Comparison of ENCODE assay signal across 8 mouse cellular contexts in the genomic region with DNA sequence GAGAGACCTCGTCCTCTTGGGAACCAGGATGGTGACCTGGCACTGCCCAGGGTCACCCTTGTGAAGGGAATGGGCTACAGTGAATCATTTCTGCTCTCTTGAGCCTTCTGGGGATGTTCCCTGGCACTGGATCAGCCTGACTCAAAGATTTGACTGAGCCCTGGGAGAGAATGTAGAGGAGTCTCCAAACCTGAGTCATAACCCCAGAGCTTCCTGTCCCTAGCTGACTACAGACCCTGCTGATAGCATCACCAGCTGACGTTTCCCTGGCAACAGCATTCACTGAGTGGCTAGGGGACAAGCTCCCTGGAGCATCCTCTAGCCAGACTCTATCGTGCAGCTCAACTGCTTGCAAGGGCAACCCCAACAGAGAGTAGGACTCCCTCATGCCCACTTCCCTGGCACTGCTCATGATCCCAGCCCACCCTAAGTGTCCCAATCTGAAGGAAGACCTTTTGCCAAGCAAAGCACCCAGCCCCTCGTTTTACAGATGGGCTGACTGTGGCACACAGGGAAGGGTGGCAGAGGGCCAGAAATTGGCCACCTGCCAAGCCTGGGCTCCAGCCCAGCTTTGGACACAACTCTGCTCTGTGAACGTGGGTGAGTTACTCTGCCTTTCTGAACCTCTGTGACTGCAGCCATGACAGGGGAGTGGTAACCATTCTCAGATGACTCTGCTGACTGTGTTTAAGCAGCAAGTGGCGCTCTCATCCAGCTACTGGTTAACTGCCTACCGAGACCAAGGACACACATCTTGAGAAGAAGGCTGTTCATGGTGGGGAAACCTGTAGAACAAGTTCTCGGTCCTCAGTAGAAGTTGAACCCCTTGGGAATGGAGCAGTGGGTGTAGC. TPM values are rescaled to one million over a fixed set of nuclear protein-coding genes. Genes with fewer than 3 reads are reported as not detected.
A peak's percentile ranks its signal among the peaks of the same experiment; 100 is the strongest.
DNase-seq lines count a peak whose midpoint lies in the region; ATAC-seq and TF ChIP-seq lines count a peak whose summit lies in the region.

No protein-coding gene starts in this region.

- no peaks in the 10 kb centered on the region for H3K36me3 ChIP-seq in embryonic facial prominence, embryonic 11.5 days (replicated peaks; ENCODE audit: control insufficient read depth, insufficient read depth, low read depth, low read length)
- H3K36me3 ChIP-seq in embryonic facial prominence, embryonic 10.5 days (replicated peaks) = no peaks in the 10 kb centered on the region
- H3K36me3 ChIP-seq in forebrain, postnatal 0 days (ENCODE audit: insufficient read depth) = no peaks in the 10 kb centered on the region
- H3K36me3 ChIP-seq in kidney, embryonic 16.5 days (ENCODE audit: insufficient read depth, low read length) = no peaks in the 10 kb centered on the region
- no peaks in the 10 kb centered on the region for H3K36me3 ChIP-seq in myocyte (ENCODE audit: control insufficient read depth, insufficient read depth)

- no peak overlapping the region for H3K27ac ChIP-seq in embryonic facial prominence, embryonic 11.5 days (replicated peaks; ENCODE audit: low read depth, low read length)
- H3K27ac ChIP-seq in embryonic facial prominence, embryonic 10.5 days (replicated peaks) = no peak overlapping the region; the same call in 1 of the 2 replicates
- H3K27ac ChIP-seq in forebrain, postnatal 0 days (ENCODE audit: low read depth, low read length) = no peak overlapping the region
- peak overlapping the region; percentile 57; the same call in 1 of the 2 replicates for H3K27ac ChIP-seq in kidney, embryonic 16.5 days (ENCODE audit: low read length)

- no peak overlapping the region for H3K4me2 ChIP-seq in embryonic facial prominence, embryonic 11.5 days (ENCODE audit: low read depth, low read length)
- no peak overlapping the region for H3K4me2 ChIP-seq in forebrain, postnatal 0 days (ENCODE audit: low read depth)
- H3K4me2 ChIP-seq in kidney, embryonic 16.5 days (replicated peaks; ENCODE audit: low read depth, low read length) = no peak overlapping the region
- H3K4me2 ChIP-seq in myocyte (ENCODE audit: low read depth) = peak overlapping the region; percentile 34

- WGBS in embryonic facial prominence, embryonic 11.5 days = 57% methylated on average over 8 of the region's 8 CpGs
- 57% methylated on average over 8 of the region's 8 CpGs for WGBS in embryonic facial prominence, embryonic 10.5 days
- WGBS in forebrain, postnatal 0 days = 40% methylated on average over 8 of the region's 8 CpGs
- WGBS in kidney, embryonic 16.5 days = 55% methylated on average over 8 of the region's 8 CpGs

- no peaks in the 10 kb centered on the region for H3K27me3 ChIP-seq in embryonic facial prominence, embryonic 11.5 days (ENCODE audit: control insufficient read depth, insufficient read depth, low read length)
- H3K27me3 ChIP-seq in embryonic facial prominence, embryonic 10.5 days (replicated peaks; ENCODE audit: low read depth, poor library complexity, severe bottlenecking) = no peaks in the 10 kb centered on the region
- H3K27me3 ChIP-seq in forebrain, postnatal 0 days (ENCODE audit: insufficient read depth, low read length) = no peaks in the 10 kb centered on the region
- H3K27me3 ChIP-seq in kidney, embryonic 16.5 days (ENCODE audit: insufficient read depth, low read length) = no peaks in the 10 kb centered on the region
- H3K27me3 ChIP-seq in myocyte (ENCODE audit: control insufficient read depth, insufficient read depth, insufficient read length) = no peaks in the 10 kb centered on the region

- TF ChIP-seq CTCF in forebrain, postnatal 0 days (IDR thresholded peaks at IDR 0.05; ENCODE audit: low read depth) = no peak

- H3K4me3 ChIP-seq in embryonic facial prominence, embryonic 11.5 days (ENCODE audit: low read depth, low read length) = no peak overlapping the region
- no peak overlapping the region for H3K4me3 ChIP-seq in embryonic facial prominence, embryonic 10.5 days
- no peak overlapping the region for H3K4me3 ChIP-seq in forebrain, postnatal 0 days (ENCODE audit: low read depth, low read length)
- no peak overlapping the region for H3K4me3 ChIP-seq in kidney, embryonic 16.5 days (ENCODE audit: low read length)
- H3K4me3 ChIP-seq in myocyte = no peak overlapping the region

- TF ChIP-seq POLR2A in myocyte (IDR thresholded peaks at IDR 0.05; ENCODE audit: insufficient read length, low read depth) = no peak

- peaks cover 2% of the 10 kb centered on the region for H3K4me1 ChIP-seq in embryonic facial prominence, embryonic 11.5 days (ENCODE audit: control insufficient read depth, insufficient read depth, low read length)
- peaks cover 32% of the 10 kb centered on the region for H3K4me1 ChIP-seq in embryonic facial prominence, embryonic 10.5 days
- no peaks in the 10 kb centered on the region for H3K4me1 ChIP-seq in forebrain, postnatal 0 days (ENCODE audit: insufficient read depth)
- peaks cover 18% of the 10 kb centered on the region for H3K4me1 ChIP-seq in kidney, embryonic 16.5 days (ENCODE audit: insufficient read depth, low read length)

- ATAC-seq in embryonic facial prominence, embryonic 11.5 days (replicated peaks; ENCODE audit: insufficient number of reproducible peaks, low FRiP score, low TSS enrichment, low read depth) = no peak
- peak; percentile 67 for ATAC-seq in forebrain, postnatal 0 days
- ATAC-seq in kidney, embryonic 16.5 days (ENCODE audit: low FRiP score, low TSS enrichment) = peak; percentile 65

- H3K9ac ChIP-seq in embryonic facial prominence, embryonic 11.5 days (replicated peaks; ENCODE audit: low read length) = no peak overlapping the region
- H3K9ac ChIP-seq in forebrain, postnatal 0 days = no peak overlapping the region
- H3K9ac ChIP-seq in kidney, embryonic 16.5 days (replicated peaks; ENCODE audit: low read length) = no peak overlapping the region

- H3K9me3 ChIP-seq in embryonic facial prominence, embryonic 11.5 days (replicated peaks; ENCODE audit: control insufficient read depth, low read length) = no peaks in the 10 kb centered on the region
- H3K9me3 ChIP-seq in embryonic facial prominence, embryonic 10.5 days = no peaks in the 10 kb centered on the region
- H3K9me3 ChIP-seq in forebrain, postnatal 0 days (ENCODE audit: low read length) = no peaks in the 10 kb centered on the region
- H3K9me3 ChIP-seq in kidney, embryonic 16.5 days (ENCODE audit: low read length) = no peaks in the 10 kb centered on the region

- H3K79me2 ChIP-seq in myocyte (ENCODE audit: control insufficient read depth, insufficient read depth) = no peaks in the 10 kb centered on the region

- H3ac ChIP-seq in myocyte (ENCODE audit: control insufficient read depth, insufficient read length) = no peak overlapping the region

- peak; percentile 10 for DNase-seq in embryonic facial prominence, embryonic 11.5 days (ENCODE audit: low spot score)
- DNase-seq in embryonic facial prominence, embryonic 10.5 days (ENCODE audit: low spot score) = no peak
- peak; percentile 72 for DNase-seq in urinary bladder, postnatal 14 days (ENCODE audit: low spot score)
- no peak for DNase-seq in urinary bladder, adult 2 months (ENCODE audit: low spot score)
- DNase-seq in forebrain, postnatal 0 days = peak; percentile 42
- no peak for DNase-seq in yolk sac, embryonic 10.5 days (ENCODE audit: low spot score)

TF ChIP-seq in myocyte, 11 proteins besides CTCF, POLR2A, EP300 and RAD21 (continues in another document):
- TF ChIP-seq MYOD1 (IDR thresholded peaks at IDR 0.05; ENCODE audit: control insufficient read depth in 1 of 3, insufficient read length in 2 of 3, low read depth in 2 of 3) = no peak
- TF ChIP-seq CEBPB (IDR thresholded peaks at IDR 0.05; ENCODE audit: insufficient read depth, poor library complexity, severe bottlenecking) = no peak
- TF ChIP-seq TCF3 (IDR thresholded peaks at IDR 0.05; ENCODE audit: insufficient read length, low read depth) = no peak

RNA-seq across cellular contexts. Expression of gene Mapkapk3, which starts 10.9 kb away (rescaled TPM):
- 3.7 and 4.1 TPM in 2 replicates for polyA plus RNA-seq in embryonic facial prominence, embryonic 11.5 days (2014; fragmentation: Nextera tagmentation; extraction: Ambion mirVana)
- polyA plus RNA-seq in embryonic facial prominence, embryonic 10.5 days (2016; fragmentation: Nextera tagmentation; extraction: Ambion mirVana) = 4.9 and 5.1 TPM in 2 replicates
- polyA plus RNA-seq in urinary bladder, adult 2 months (2012; rRNA removed) = 50.7 and 54.4 TPM in 2 replicates
- total RNA-seq in forebrain, postnatal 0 days (2014; rRNA removed) = 1.5 and 1.6 TPM in 2 replicates
- polyA plus RNA-seq in forebrain, postnatal 0 days (2015; fragmentation: Nextera tagmentation; extraction: Ambion mirVana) = 1.2 and 1.5 TPM in 2 replicates
- 9.4 and 11.3 TPM in 2 replicates for polyA plus RNA-seq in kidney, embryonic 16.5 days (2015; fragmentation: Nextera tagmentation; extraction: Ambion mirVana)
- 3.9 TPM for polyA plus RNA-seq in myocyte (2012; fragmentation: generic; extraction: Trizol)

RNA-seq across cellular contexts. Expression of gene Cish, which starts 17.1 kb away (rescaled TPM):
- polyA plus RNA-seq in embryonic facial prominence, embryonic 11.5 days (2014; fragmentation: Nextera tagmentation; extraction: Ambion mirVana) = 3.4 and 3.7 TPM in 2 replicates
- polyA plus RNA-seq in embryonic facial prominence, embryonic 10.5 days (2016; fragmentation: Nextera tagmentation; extraction: Ambion mirVana) = 6.7 and 7.2 TPM in 2 replicates
- polyA plus RNA-seq in urinary bladder, adult 2 months (2012; rRNA removed) = 11.7 and 14.7 TPM in 2 replicates
- 2.7 and 4.0 TPM in 2 replicates for total RNA-seq in forebrain, postnatal 0 days (2014; rRNA removed)
- 11.2 and 12.2 TPM in 2 replicates for polyA plus RNA-seq in forebrain, postnatal 0 days (2015; fragmentation: Nextera tagmentation; extraction: Ambion mirVana)
- polyA plus RNA-seq in kidney, embryonic 16.5 days (2015; fragmentation: Nextera tagmentation; extraction: Ambion mirVana) = 19.5 and 19.9 TPM in 2 replicates
- polyA plus RNA-seq in myocyte (2012; fragmentation: generic; extraction: Trizol) = 0.64 TPM

RNA-seq across cellular contexts. Expression of gene Dock3, which starts 47.0 kb away (rescaled TPM):
- 0.46 and 2.2 TPM in 2 replicates for polyA plus RNA-seq in embryonic facial prominence, embryonic 11.5 days (2014; fragmentation: Nextera tagmentation; extraction: Ambion mirVana)
- polyA plus RNA-seq in embryonic facial prominence, embryonic 10.5 days (2016; fragmentation: Nextera tagmentation; extraction: Ambion mirVana) = 1.3 and 1.7 TPM in 2 replicates
- polyA plus RNA-seq in urinary bladder, adult 2 months (2012; rRNA removed) = 10.5 and 17.1 TPM in 2 replicates
- total RNA-seq in forebrain, postnatal 0 days (2014; rRNA removed) = 53.7 and 57.0 TPM in 2 replicates
- polyA plus RNA-seq in forebrain, postnatal 0 days (2015; fragmentation: Nextera tagmentation; extraction: Ambion mirVana) = 13.8 and 21.3 TPM in 2 replicates
- polyA plus RNA-seq in kidney, embryonic 16.5 days (2015; fragmentation: Nextera tagmentation; extraction: Ambion mirVana) = 0.17 and 0.69 TPM in 2 replicates
- 0.40 TPM for polyA plus RNA-seq in myocyte (2012; fragmentation: generic; extraction: Trizol)

RNA-seq across cellular contexts. Expression of gene Hemk1, which starts 59.4 kb away (rescaled TPM):
- 8.2 and 11.0 TPM in 2 replicates for polyA plus RNA-seq in embryonic facial prominence, embryonic 11.5 days (2014; fragmentation: Nextera tagmentation; extraction: Ambion mirVana)
- 10.7 and 11.6 TPM in 2 replicates for polyA plus RNA-seq in embryonic facial prominence, embryonic 10.5 days (2016; fragmentation: Nextera tagmentation; extraction: Ambion mirVana)
- polyA plus RNA-seq in urinary bladder, adult 2 months (2012; rRNA removed) = 19.7 and 20.0 TPM in 2 replicates
- 14.1 and 14.2 TPM in 2 replicates for total RNA-seq in forebrain, postnatal 0 days (2014; rRNA removed)
- polyA plus RNA-seq in forebrain, postnatal 0 days (2015; fragmentation: Nextera tagmentation; extraction: Ambion mirVana) = 12.9 and 13.4 TPM in 2 replicates
- polyA plus RNA-seq in kidney, embryonic 16.5 days (2015; fragmentation: Nextera tagmentation; extraction: Ambion mirVana) = 12.6 and 13.2 TPM in 2 replicates
- polyA plus RNA-seq in myocyte (2012; fragmentation: generic; extraction: Trizol) = 17.7 TPM

Comparison
In these comparisons a context has a peak if more than half of its experiments do, and no peak if none do; other contexts are left out.
1. DNase-seq: peak in embryonic facial prominence, embryonic 11.5 days (single experiment), urinary bladder, postnatal 14 days (single experiment) and forebrain, postnatal 0 days (single experiment); none in embryonic facial prominence, embryonic 10.5 days (single experiment), urinary bladder, adult 2 months (single experiment) and yolk sac, embryonic 10.5 days (single experiment).